Mouse (Mus musculus): ENCODE results near the gene Rasip1. TPM values are rescaled to one million over a fixed set of nuclear protein-coding genes. Genes with fewer than 3 reads are reported as not detected.
A peak's percentile ranks its signal among the peaks of the same experiment; 100 is the strongest.
"Not testable (repeated sequence)": the region's sequence is repeated elsewhere in the genome, so short reads cannot be mapped to it uniquely, and the experiment has no call there.

The Rasip1 gene
- polyA plus RNA-seq, 1 experiment from 2014 or later, result 35.3 TPM

GRCm38 (mm10) chr7:45644872-45645590 is 17.7 kb downstream of the Rasip1 start:
- Histone ChIP-seq H3K36me3 (ENCODE audit: insufficient read depth) (no peaks in the 10 kb centered on the region), H3K4me3 (ENCODE audit: low read depth, low read length) (no peak overlapping the region), H3K4me1 (ENCODE audit: insufficient read depth) (peaks cover 21% of the 10 kb centered on the region), H3K27ac (ENCODE audit: low read depth) (no peak overlapping the region), H3K9ac (peak overlapping the region; percentile 29; the same call in 1 of the 2 replicates), H3K4me2 (peak overlapping the region; percentile 70; the same call in 1 of the 2 replicates), H3K27me3 (ENCODE audit: insufficient read depth, low read length) (no peaks in the 10 kb centered on the region), H3K9me3 (ENCODE audit: low read depth, low read length) (no peaks in the 10 kb centered on the region)
- no peak for DNase-seq
- WGBS, result 67% methylated on average over 6 of the region's 6 CpGs
- ATAC-seq (ENCODE audit: insufficient read depth), result no peak
- TF ChIP-seq CTCF (IDR thresholded peaks at IDR 0.05; ENCODE audit: low read depth), result no peak

- Histone ChIP-seq H3K9ac (no peak overlapping the region), H3K4me2 (no peak overlapping the region), H3K4me1 (ENCODE audit: insufficient read depth) (peaks cover 18% of the 10 kb centered on the region), H3K27me3 (ENCODE audit: insufficient read depth, low read length) (no peaks in the 10 kb centered on the region), H3K4me3 (ENCODE audit: low read depth, low read length) (no peak overlapping the region), H3K36me3 (ENCODE audit: insufficient read depth) (no peaks in the 10 kb centered on the region), H3K9me3 (ENCODE audit: low read depth, low read length) (no peaks in the 10 kb centered on the region), H3K27ac (ENCODE audit: low read depth) (no peak overlapping the region)
- no peak for DNase-seq
- ATAC-seq (ENCODE audit: insufficient read depth), result no peak
- TF ChIP-seq CTCF (IDR thresholded peaks at IDR 0.05; ENCODE audit: low read depth), result no peak
- WGBS, result 80% methylated on average over 7 of the region's 7 CpGs
Measured at GRCm38 (mm10) chr7:45645591-45645971, 18.3 kb downstream of the Rasip1 start.

GRCm38 (mm10) chr7:45646671-45647070 is 19.4 kb downstream of the Rasip1 start:
- Histone ChIP-seq H3K9ac (no peak overlapping the region), H3K36me3 (ENCODE audit: insufficient read depth) (no peaks in the 10 kb centered on the region), H3K9me3 (ENCODE audit: low read depth, low read length) (no peaks in the 10 kb centered on the region), H3K4me1 (ENCODE audit: insufficient read depth) (peaks cover 11% of the 10 kb centered on the region), H3K27me3 (ENCODE audit: insufficient read depth, low read length) (no peaks in the 10 kb centered on the region), H3K27ac (ENCODE audit: low read depth) (no peak overlapping the region), H3K4me3 (ENCODE audit: low read depth, low read length) (no peak overlapping the region), H3K4me2 (no peak overlapping the region)
- 72% methylated on average over 4 of the region's 4 CpGs for WGBS
- DNase-seq (no peak), ATAC-seq (ENCODE audit: insufficient read depth) (no peak)
- TF ChIP-seq CTCF (IDR thresholded peaks at IDR 0.05; ENCODE audit: low read depth), result no peak

GRCm38 (mm10) chr7:45649351-45649750 is 22.1 kb downstream of the Rasip1 start:
- Histone ChIP-seq H3K4me3 (ENCODE audit: low read depth, low read length) (no peak overlapping the region), H3K27me3 (ENCODE audit: insufficient read depth, low read length) (no peaks in the 10 kb centered on the region), H3K9me3 (ENCODE audit: low read depth, low read length) (no peaks in the 10 kb centered on the region), H3K9ac (no peak overlapping the region), H3K36me3 (ENCODE audit: insufficient read depth) (no peaks in the 10 kb centered on the region), H3K4me1 (ENCODE audit: insufficient read depth) (no peaks in the 10 kb centered on the region), H3K4me2 (no peak overlapping the region), H3K27ac (ENCODE audit: low read depth) (no peak overlapping the region; the same call in 1 of the 2 replicates)
- no peak for ATAC-seq (ENCODE audit: insufficient read depth)
- whole genome bisulfite sequencing, result 68% methylated on average over 8 of the region's 8 CpGs
- DNase-seq, result no peak
- no peak for TF ChIP-seq CTCF (IDR thresholded peaks at IDR 0.05; ENCODE audit: low read depth)

GRCm38 (mm10) chr7:45650484-45650883 is 23.2 kb downstream of the Rasip1 start:
- not testable (repeated sequence) for ATAC-seq (ENCODE audit: insufficient read depth); DNase-seq; H3K27me3 ChIP-seq (ENCODE audit: insufficient read depth, low read length); H3K4me2 ChIP-seq; H3K36me3 ChIP-seq (ENCODE audit: insufficient read depth); H3K4me3 ChIP-seq (ENCODE audit: low read depth, low read length); H3K4me1 ChIP-seq (ENCODE audit: insufficient read depth); H3K27ac ChIP-seq (ENCODE audit: low read depth); H3K9ac ChIP-seq; H3K9me3 ChIP-seq (ENCODE audit: low read depth, low read length)
- WGBS, result 93% methylated on average over 19 of the region's 20 CpGs

- 0 out of 2 replicates have a peak, but pooled peaks cover 2% of the 10 kb centered on the region for H3K4me1 ChIP-seq (ENCODE audit: insufficient read depth)
- ATAC-seq (ENCODE audit: insufficient read depth) (peak; percentile 63), DNase-seq (peak; percentile 56)
- H3K27ac ChIP-seq (ENCODE audit: low read depth), result peak overlapping the region; percentile 36; the same call in 1 of the 2 replicates
- H3K4me2 ChIP-seq, result peak overlapping the region; percentile 46
- no peak for TF ChIP-seq CTCF (IDR thresholded peaks at IDR 0.05; ENCODE audit: low read depth)
- H3K4me3 ChIP-seq (ENCODE audit: low read depth, low read length), result no peak overlapping the region
- H3K9me3 ChIP-seq (ENCODE audit: low read depth, low read length), result no peaks in the 10 kb centered on the region
- WGBS, result 23% methylated on average over 17 of the region's 17 CpGs
- no peaks in the 10 kb centered on the region for H3K27me3 ChIP-seq (ENCODE audit: insufficient read depth, low read length)
- H3K9ac ChIP-seq, result peak overlapping the region; percentile 16; the same call in 1 of the 2 replicates
- no peaks in the 10 kb centered on the region for H3K36me3 ChIP-seq (ENCODE audit: insufficient read depth)
Measured at GRCm38 (mm10) chr7:45654424-45655047, 27.2 kb downstream of the Rasip1 start.

- DNase-seq, result no peak
- WGBS, result 75% methylated on average over 11 of the region's 11 CpGs
- H3K4me3 ChIP-seq (ENCODE audit: low read depth, low read length), result no peak overlapping the region
- H3K9ac ChIP-seq, result no peak overlapping the region
- no peaks in the 10 kb centered on the region for H3K36me3 ChIP-seq (ENCODE audit: insufficient read depth)
- TF ChIP-seq CTCF (IDR thresholded peaks at IDR 0.05; ENCODE audit: low read depth), result no peak
- no peak for ATAC-seq (ENCODE audit: insufficient read depth)
- 0 out of 2 replicates have a peak, but pooled peaks cover 9% of the 10 kb centered on the region for H3K4me1 ChIP-seq (ENCODE audit: insufficient read depth)
- no peak overlapping the region for H3K4me2 ChIP-seq
- H3K9me3 ChIP-seq (ENCODE audit: low read depth, low read length), result no peaks in the 10 kb centered on the region
- no peak overlapping the region for H3K27ac ChIP-seq (ENCODE audit: low read depth)
- H3K27me3 ChIP-seq (ENCODE audit: insufficient read depth, low read length), result no peaks in the 10 kb centered on the region
Measured at GRCm38 (mm10) chr7:45660746-45661478, 33.6 kb downstream of the Rasip1 start.

GRCm38 (mm10) chr7:45661702-45662101 is 34.4 kb downstream of the Rasip1 start:
- 83% methylated on average over 6 of the region's 6 CpGs for WGBS
- H3K4me3 ChIP-seq (ENCODE audit: low read depth, low read length), result not testable (repeated sequence)

More at GRCm38 (mm10) chr7:45661702-45662101, 34.4 kb downstream of the Rasip1 start:
- H3K36me3 ChIP-seq (ENCODE audit: insufficient read depth); H3K27me3 ChIP-seq (ENCODE audit: insufficient read depth, low read length); ATAC-seq (ENCODE audit: insufficient read depth); H3K27ac ChIP-seq (ENCODE audit: low read depth); H3K4me1 ChIP-seq (ENCODE audit: insufficient read depth); H3K9ac ChIP-seq; H3K4me2 ChIP-seq; DNase-seq; H3K9me3 ChIP-seq (ENCODE audit: low read depth, low read length): not testable (repeated sequence)
